Mouse (Mus musculus): Measurements from ENCODE around the gene Skil. TPM values are rescaled to one million over a fixed set of nuclear protein-coding genes. Genes with fewer than 3 reads are reported as not detected.

Gene Skil
- 9.8 and 14.4 TPM in 2 replicates for polyA plus RNA-seq (2015; fragmentation: Nextera tagmentation; extraction: Ambion mirVana)

DNA sequence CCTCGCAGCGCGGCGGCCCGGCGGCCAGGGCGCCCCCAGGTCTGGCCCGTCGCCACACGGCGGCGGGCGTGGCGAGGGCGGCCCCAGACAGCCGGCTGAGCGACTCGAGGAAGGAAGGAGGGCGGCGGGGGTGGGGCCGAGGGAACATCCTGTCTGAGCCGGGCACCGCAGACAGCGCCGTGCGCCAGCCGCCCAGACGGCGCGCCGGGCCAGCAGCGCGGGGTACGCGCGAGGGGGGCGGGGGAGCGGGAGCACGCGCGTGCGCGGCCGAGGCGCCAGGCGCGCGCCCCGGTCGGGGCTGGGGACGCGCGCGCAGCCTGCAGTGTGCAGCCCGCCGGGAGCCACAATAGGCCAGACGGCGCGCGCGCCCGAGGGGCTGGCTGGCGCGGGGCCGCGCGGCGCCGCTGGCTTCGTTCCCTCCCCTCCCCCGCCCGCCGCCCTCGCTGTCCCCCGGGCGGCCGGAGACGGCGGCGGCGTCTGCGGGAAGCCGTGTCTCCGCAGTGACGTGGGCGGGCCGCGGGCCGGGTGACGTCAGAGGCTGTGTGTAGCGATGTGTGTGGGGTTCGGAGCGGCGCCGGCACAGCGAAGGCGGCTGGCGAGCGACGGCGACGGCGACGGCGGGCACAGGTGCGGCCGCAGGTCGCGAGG, at the start of gene Skil:
TSS of gene Skil (plus strand) at position 528 of the 648 bp plus-strand sequence.

DNA sequence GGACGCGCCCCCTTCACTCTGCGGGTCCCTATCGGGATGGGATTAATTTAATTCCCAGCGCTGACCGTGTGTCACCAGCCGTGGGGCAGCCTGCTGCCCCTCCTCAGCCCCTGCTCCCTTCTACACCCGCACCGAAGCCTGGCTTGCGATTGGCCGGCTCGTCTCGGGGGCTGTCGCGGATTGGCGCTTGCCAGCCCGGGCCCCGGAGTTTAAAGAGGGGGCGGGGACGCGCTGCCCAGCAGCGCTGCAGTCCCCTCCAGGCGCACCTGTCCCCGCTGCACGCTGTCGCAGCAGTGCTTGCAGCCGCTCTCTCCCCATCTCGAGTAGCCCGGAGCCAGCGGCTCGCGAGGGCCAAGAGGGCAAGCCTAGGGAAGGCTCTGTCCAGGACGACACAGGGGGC, 54.8 kb downstream of the Skil start, which contains the start of gene Cldn11:
TSS of gene Cldn11 (plus strand) at position 215 of the 400 bp plus-strand sequence.

Other genes with a start within 250 kb of the Skil start
- gene Gpr160, start 239.1 kb upstream of the Skil start, polyA plus RNA-seq (2015; fragmentation: Nextera tagmentation; extraction: Ambion mirVana), result 1.9 and 2.8 TPM in 2 replicates
- gene Phc3, start 125.6 kb upstream of the Skil start, polyA plus RNA-seq (2015; fragmentation: Nextera tagmentation; extraction: Ambion mirVana), result 4.0 and 5.1 TPM in 2 replicates
- 14.5 and 18.9 TPM in 2 replicates for gene Prkci, start 99.3 kb upstream of the Skil start, polyA plus RNA-seq (2015; fragmentation: Nextera tagmentation; extraction: Ambion mirVana)
- gene Cldn11, start 54.9 kb downstream of the Skil start, polyA plus RNA-seq (2015; fragmentation: Nextera tagmentation; extraction: Ambion mirVana), result 41.9 and 94.6 TPM in 2 replicates
- gene Slc7a14, start 215.3 kb downstream of the Skil start, polyA plus RNA-seq (2015; fragmentation: Nextera tagmentation; extraction: Ambion mirVana), result 2.5 and 6.3 TPM in 2 replicates

Data from adrenal gland, postnatal 0 days (tissue).